Mouse (Mus musculus) CH12F3 (cell line): ENCODE data around the gene Mapk10.
"Not testable (repeated sequence)": the region's sequence is repeated elsewhere in the genome, so short reads cannot be mapped to it uniquely, and the experiment has no call there.

Experiments
- in situ Hi-C: fragments of 300-500 bp; cut with MboI; formaldehyde crosslinking; loops from 2 replicates; pipeline ENCODE4 v1.14.3; 2020; ENCODE audit warnings: low sequenced_read_pairs

Mapk10 gene

GRCm38 (mm10) chr5:102874605-102875298 is 336.4 kb downstream of the Mapk10 start:
- in situ Hi-C loops, result no loop called here

- in situ Hi-C loops, result not testable (repeated sequence)
Measured at GRCm38 (mm10) chr5:102872996-102873395, 338.1 kb downstream of the Mapk10 start.

- in situ Hi-C loops, result no loop called here
Measured at GRCm38 (mm10) chr5:102868196-102868595, 342.9 kb downstream of the Mapk10 start.

GRCm38 (mm10) chr5:102859749-102860148 is 351.4 kb downstream of the Mapk10 start:
- in situ Hi-C loops, result no loop called here

- in situ Hi-C loops, result no loop called here
Measured at GRCm38 (mm10) chr5:102858047-102858446, 353.1 kb downstream of the Mapk10 start.
